Mouse (Mus musculus): Measurements from ENCODE around the gene Hoxc11.

The Hoxc11 gene

GRCm38 (mm10) chr15:102954192-102955006 lies at the start of gene Hoxc11:
TSS of gene Hoxc11 (plus strand) at chr15:102954427.
- DNase-seq (ENCODE audit: low read depth) = no peak

- DNase-seq (ENCODE audit: low read depth) = no peak
These were observed 49.3 kb upstream of the Hoxc11 start for GRCm38 (mm10) chr15:102904946-102905345.

DNA sequence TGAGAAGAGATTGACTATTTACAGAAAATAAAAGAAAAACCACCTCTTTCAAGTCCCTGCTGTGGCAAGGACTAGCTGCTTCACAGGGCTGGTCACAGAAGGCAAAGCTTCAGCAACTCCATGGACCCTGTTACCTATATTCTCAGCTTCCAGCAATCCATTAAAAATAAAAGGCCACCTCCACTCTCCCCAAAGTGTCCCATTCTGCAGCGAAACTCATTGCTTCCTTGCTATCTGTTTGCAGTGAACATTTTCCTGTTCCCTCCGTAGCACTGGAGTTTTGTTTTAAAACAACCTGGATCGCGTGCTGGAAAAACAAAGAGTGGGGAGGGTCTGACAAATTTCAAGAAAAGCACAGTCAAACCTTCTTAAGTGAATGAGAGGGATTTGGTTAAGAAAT lies 44.7 kb upstream of the Hoxc11 start:
- no peak for DNase-seq (ENCODE audit: low read depth)

DNA sequence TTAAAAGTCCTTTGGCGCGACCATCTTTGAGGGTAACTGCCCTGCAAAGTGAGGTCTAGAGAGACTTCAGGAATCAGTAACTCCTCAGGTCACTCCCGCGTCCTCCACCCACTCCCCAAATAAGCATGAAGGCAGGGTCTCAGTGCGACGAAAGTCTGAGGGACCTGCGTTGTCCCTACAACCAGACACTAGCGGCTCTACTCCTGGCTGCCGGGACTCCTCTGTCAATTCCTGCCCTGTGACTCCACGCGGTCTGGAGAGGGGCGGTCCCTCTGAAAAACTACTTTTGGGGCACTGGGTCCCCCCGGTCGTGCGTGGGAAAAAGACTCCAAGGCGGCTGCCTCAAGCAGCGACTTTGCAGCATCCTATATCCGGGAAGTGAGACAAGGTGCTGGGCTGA lies 44.2 kb upstream of the Hoxc11 start:
- no peak for DNase-seq (ENCODE audit: low read depth)

GRCm38 (mm10) chr15:102910496-102911095 lies 43.6 kb upstream of the Hoxc11 start:
- DNase-seq (ENCODE audit: low read depth) = no peak

- DNase-seq (ENCODE audit: low read depth) = no peak
These were observed 41.1 kb upstream of the Hoxc11 start for GRCm38 (mm10) chr15:102913038-102913585.

DNA sequence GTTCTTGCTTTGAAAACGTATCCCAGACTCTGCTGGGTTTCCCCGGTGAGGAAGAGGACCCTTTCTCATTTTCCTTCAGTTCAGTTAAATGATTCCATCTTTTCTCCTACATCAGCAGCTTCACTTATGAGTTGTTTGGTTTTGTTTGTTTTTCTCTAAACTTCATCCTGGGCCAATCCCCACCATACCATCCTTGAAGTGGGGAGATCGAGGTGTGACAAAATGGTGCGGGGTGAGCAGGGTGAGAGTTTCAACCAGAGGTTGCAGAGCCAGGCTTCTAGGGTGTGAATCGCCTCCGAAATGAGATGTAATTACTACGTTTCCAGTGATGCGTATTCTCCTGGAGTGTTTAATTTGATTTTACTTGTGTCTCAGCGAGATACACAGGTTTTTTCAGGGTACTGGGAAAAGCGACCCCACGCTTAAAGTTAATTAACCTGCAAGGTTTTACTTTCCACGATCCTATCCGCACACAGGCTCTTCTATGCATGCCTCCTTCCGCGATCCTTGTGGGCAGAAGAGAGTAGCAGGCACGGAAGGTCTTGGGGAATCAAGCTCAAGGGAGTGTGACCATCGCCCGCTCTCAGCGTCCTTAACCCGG lies 36.2 kb upstream of the Hoxc11 start:
- DNase-seq (ENCODE audit: low read depth) = no peak

GRCm38 (mm10) chr15:102918611-102919265 lies 35.5 kb upstream of the Hoxc11 start:
- no peak for DNase-seq (ENCODE audit: low read depth)

- no peak for DNase-seq (ENCODE audit: low read depth)
These were observed 34.7 kb upstream of the Hoxc11 start for GRCm38 (mm10) chr15:102919336-102920180.

DNA sequence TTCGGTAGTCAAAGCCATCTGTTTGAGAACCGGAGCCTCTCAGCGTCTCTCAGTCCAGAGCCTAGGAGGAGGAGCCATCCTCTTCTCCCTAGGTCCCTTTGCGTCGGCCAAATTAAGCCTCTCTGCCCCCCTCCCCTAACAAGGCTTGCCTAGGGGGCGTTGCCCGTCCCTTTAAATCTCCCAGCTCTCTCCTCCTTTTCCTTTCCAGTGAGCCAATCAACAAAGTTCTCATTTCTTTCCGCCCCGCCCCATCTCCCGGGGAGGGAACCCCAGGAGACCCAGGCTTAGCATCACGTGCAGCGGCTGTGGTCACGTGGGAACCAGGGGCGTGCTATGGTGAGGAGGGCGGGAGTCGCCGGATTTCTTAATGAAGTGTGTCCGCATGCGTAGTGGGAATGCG lies 33.6 kb upstream of the Hoxc11 start:
- DNase-seq (ENCODE audit: low read depth) = no peak

- no peak for DNase-seq (ENCODE audit: low read depth)
These were observed 32.9 kb upstream of the Hoxc11 start, which contains the start of gene Hoxc13 for GRCm38 (mm10) chr15:102921053-102922011. TSS of gene Hoxc13 (plus strand) at chr15:102921103.

- DNase-seq (ENCODE audit: low read depth) = no peak
These were observed 32.2 kb upstream of the Hoxc11 start for GRCm38 (mm10) chr15:102922012-102922362.

- DNase-seq (ENCODE audit: low read depth) = no peak
These were observed 31.4 kb upstream of the Hoxc11 start for GRCm38 (mm10) chr15:102922636-102923500.

GRCm38 (mm10) chr15:102927032-102927645 lies 27.1 kb upstream of the Hoxc11 start:
- no peak for DNase-seq (ENCODE audit: low read depth)

GRCm38 (mm10) chr15:102931706-102932358 lies 22.4 kb upstream of the Hoxc11 start:
- no peak for DNase-seq (ENCODE audit: low read depth)

- no peak for DNase-seq (ENCODE audit: low read depth)
These were observed 19.8 kb upstream of the Hoxc11 start for GRCm38 (mm10) chr15:102934438-102934837.

DNA sequence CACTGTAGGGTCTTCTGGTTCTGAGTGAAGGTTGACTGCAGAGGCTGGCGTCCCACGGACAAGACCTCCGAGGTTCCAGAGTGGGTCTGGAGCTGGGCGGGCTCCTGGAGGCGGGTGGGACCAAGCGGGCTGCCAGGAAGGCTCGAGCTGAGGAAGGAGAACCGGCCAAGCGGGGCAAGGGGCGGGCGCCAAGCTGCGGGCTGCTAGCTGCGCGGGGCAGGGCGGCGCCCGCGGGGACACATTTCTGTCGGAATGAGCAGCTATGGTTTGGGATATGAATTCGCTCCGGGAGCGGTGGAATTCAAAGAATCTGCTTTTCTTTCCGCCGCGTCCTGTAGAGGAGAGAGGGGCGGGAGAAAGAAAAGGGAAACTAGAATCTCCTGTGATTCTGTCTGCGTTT lies 19.3 kb upstream of the Hoxc11 start:
- no peak for DNase-seq (ENCODE audit: low read depth)

DNA sequence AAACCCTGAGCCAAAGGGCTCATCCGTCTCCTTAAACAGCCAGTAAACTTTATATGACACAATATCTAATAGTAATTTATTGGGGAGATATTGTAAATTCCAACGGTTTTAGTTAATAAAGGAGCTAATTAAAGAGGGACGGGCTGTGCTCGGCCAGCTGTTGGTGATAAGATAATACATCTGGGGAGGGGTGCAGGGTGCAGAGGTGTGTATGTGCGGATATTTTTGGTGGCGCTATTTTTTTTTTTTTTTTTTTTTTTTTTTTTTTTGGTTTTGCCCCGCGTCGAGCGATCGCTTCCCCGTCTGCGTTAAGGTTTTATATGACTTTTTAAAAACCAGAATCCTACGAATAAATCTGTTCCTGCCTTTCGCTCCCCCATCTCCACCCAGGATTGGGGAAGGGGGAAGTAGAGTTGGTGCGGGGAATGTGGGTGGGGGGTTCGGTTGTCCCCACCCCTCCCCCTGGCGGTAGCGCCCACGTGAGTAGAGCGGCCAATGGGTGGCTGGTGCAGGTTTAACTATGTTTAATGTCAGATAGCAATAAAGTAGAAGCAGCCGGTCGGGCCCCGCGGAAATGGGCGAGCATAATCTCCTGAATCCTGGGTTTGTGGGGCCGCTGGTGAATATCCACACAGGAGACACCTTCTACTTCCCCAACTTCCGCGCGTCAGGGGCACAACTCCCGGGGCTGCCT lies 17.8 kb upstream of the Hoxc11 start, which contains the start of gene Hoxc12:
Gene Hoxc12 (plus strand): TSS at position 479 of the 694 bp plus-strand sequence.
- no peak for DNase-seq (ENCODE audit: low read depth)
